Mouse (Mus musculus) hindbrain, embryonic 15.5 days (tissue): ENCODE results near the gene Itfg2. TPM values are rescaled to one million over a fixed set of nuclear protein-coding genes. Genes with fewer than 3 reads are reported as not detected.
A peak's percentile ranks its signal among the peaks of the same experiment; 100 is the strongest.

Experiments
- ATAC-seq: fragments of 200-750 bp; cut with Nextera tagmentation; 2 replicates; pipeline ENCODE4 v1.8.0; 2017; ENCODE audit warnings: low read depth, moderate number of reproducible peaks, moderate TSS enrichment; ENCODE audit not compliant: low FRiP score
- H3K27ac ChIP-seq: fragments of 300-500 bp; sonication (generic); replicated peaks from 2 replicates; pipeline ENCODE4 v1.5.1; 2015; ENCODE audit warnings: mild to moderate bottlenecking, inconsistent platforms
- H3K27me3 ChIP-seq: fragments of 300-500 bp; sonication (generic); 2 replicates; pipeline ENCODE4 v1.6.1; 2015; ENCODE audit warnings: control low read depth, inconsistent platforms
- H3K36me3 ChIP-seq: fragments of 300-500 bp; sonication (generic); 2 replicates; pipeline ENCODE4 v1.6.1; 2015; ENCODE audit warnings: control low read depth, inconsistent platforms
- H3K4me1 ChIP-seq: fragments of 300-500 bp; sonication (generic); replicated peaks from 2 replicates; pipeline ENCODE4 v1.6.1; 2015; ENCODE audit warnings: control low read depth, inconsistent platforms
- H3K4me2 ChIP-seq: fragments of 300-500 bp; sonication (generic); 2 replicates; pipeline ENCODE4 v1.6.1; 2015; ENCODE audit warnings: moderate library complexity, mild to moderate bottlenecking, inconsistent platforms
- H3K4me3 ChIP-seq: fragments of 300-500 bp; sonication (generic); 2 replicates; pipeline ENCODE4 v1.5.1; 2015; ENCODE audit warnings: mild to moderate bottlenecking, inconsistent platforms
- H3K9ac ChIP-seq: fragments of 300-500 bp; sonication (generic); 2 replicates; pipeline ENCODE4 v1.6.1; 2015; ENCODE audit warnings: inconsistent platforms
- H3K9me3 ChIP-seq: fragments of 300-500 bp; sonication (generic); 2 replicates; pipeline ENCODE4 v1.6.1; 2016; ENCODE audit warnings: control low read depth, inconsistent platforms
- WGBS: fragments of 180-500 bp; shearing (Covaris S2); methylation state at CpG from one replicate; pipeline ENCODE4 v1.1.7; 2015; 5-methylcytosine and 5-hydroxymethylcytosine counted together
- polyA plus RNA-seq: library from polyadenylated mRNA; unstranded; fragments of >200 nt; fragmentation: Nextera tagmentation; extraction: Ambion mirVana; gene quantifications from 2 replicates; pipeline ENCODE4 v1.2.1, GENCODE M21; 2015

Gene Itfg2
- 43.9 and 45.2 TPM in 2 replicates for polyA plus RNA-seq

GRCm38 (mm10) chr6:128424269-128425019, at the start of gene Itfg2:
Itfg2 (minus strand) TSS chr6:128424931.
- no peaks in the 10 kb centered on the region for H3K27me3 ChIP-seq
- peak within 1 kb of the TSS; percentile 72 for H3K4me2 ChIP-seq
- peaks cover 13% of the 10 kb centered on the region for H3K36me3 ChIP-seq
- peak within 1 kb of the TSS; percentile 100 for H3K27ac ChIP-seq
- H3K4me3 ChIP-seq: peak within 1 kb of the TSS; percentile 70
- H3K9ac ChIP-seq: peak within 1 kb of the TSS; percentile 86
- peaks cover 8% of the 10 kb centered on the region for H3K4me1 ChIP-seq
- peak; percentile 96 for ATAC-seq
- no peaks in the 10 kb centered on the region for H3K9me3 ChIP-seq
- WGBS: under 1% methylated on average over 42 of the region's 42 CpGs

DNA sequence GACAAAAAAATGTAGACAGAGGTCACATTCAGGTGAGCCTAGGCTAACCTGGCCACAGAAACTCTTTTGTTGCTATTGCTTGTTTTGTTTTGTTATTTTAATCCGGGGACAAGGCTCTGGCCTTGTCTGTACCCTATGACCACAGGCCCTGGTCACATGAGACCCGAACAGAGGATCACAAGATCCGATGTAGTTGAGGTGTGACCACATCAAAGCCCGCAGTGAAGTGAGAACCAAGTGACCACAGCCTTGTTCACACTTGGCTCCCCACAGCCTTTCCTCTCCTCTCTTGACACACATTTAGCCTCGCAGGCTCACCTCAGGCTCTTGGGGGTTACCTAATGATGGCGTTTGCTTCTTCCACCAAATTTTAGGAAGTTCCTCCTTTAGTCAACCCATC, 49.4 kb upstream of the Itfg2 start:
- Histone ChIP-seq H3K27ac (no peak overlapping the region), H3K4me1 (no peaks in the 10 kb centered on the region), H3K4me2 (no peak overlapping the region), H3K9ac (no peak overlapping the region), H3K4me3 (no peak overlapping the region), H3K36me3 (no peaks in the 10 kb centered on the region), H3K9me3 (no peaks in the 10 kb centered on the region), H3K27me3 (0 out of 2 replicates have a peak, but pooled peaks cover 2% of the 10 kb centered on the region)
- no peak for ATAC-seq
- WGBS: 94% methylated on average over 6 of the region's 6 CpGs

- H3K9ac ChIP-seq: no peak overlapping the region
- no peak overlapping the region for H3K4me3 ChIP-seq
- H3K27me3 ChIP-seq: 0 out of 2 replicates have a peak, but pooled peaks cover 2% of the 10 kb centered on the region
- H3K4me2 ChIP-seq: no peak overlapping the region
- ATAC-seq: no peak
- H3K9me3 ChIP-seq: no peaks in the 10 kb centered on the region
- no peaks in the 10 kb centered on the region for H3K36me3 ChIP-seq
- no peak overlapping the region for H3K27ac ChIP-seq
- no peaks in the 10 kb centered on the region for H3K4me1 ChIP-seq
- 9% methylated on average over 12 of the region's 12 CpGs for WGBS
Measured at GRCm38 (mm10) chr6:128469451-128469850, 44.7 kb upstream of the Itfg2 start.

GRCm38 (mm10) chr6:128467298-128467697, 42.6 kb upstream of the Itfg2 start:
- no peaks in the 10 kb centered on the region for H3K9me3 ChIP-seq
- H3K4me2 ChIP-seq: no peak overlapping the region
- no peaks in the 10 kb centered on the region for H3K36me3 ChIP-seq
- no peak overlapping the region for H3K27ac ChIP-seq
- WGBS: 45% methylated on average over 2 of the region's 2 CpGs
- no peak overlapping the region for H3K4me3 ChIP-seq
- 0 out of 2 replicates have a peak, but pooled peaks cover 2% of the 10 kb centered on the region for H3K27me3 ChIP-seq
- H3K9ac ChIP-seq: no peak overlapping the region
- no peak for ATAC-seq
- no peaks in the 10 kb centered on the region for H3K4me1 ChIP-seq

DNA sequence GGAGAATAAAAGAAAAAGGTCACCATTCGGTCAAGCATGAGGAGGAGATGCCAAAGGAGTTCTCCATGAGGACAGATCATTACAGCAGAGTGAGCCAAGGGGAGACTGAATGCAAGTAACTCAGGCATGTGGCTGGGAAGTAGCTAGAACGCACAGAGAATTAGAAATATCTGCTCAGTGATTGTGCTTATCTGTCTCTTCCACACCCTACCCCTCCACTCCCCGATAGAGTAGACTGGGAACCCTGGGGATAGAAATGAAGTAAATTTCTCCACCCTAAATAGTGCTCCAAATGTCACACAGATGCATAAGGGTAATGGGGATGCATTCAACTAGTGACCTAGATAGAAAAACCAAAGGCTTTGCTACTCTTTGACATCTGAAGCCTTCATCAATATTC, 41.8 kb upstream of the Itfg2 start:
- no peak overlapping the region for H3K9ac ChIP-seq
- no peak overlapping the region for H3K27ac ChIP-seq
- H3K36me3 ChIP-seq: no peaks in the 10 kb centered on the region
- H3K4me3 ChIP-seq: no peak overlapping the region
- WGBS: 57% methylated on average over 3 of the region's 3 CpGs
- no peak overlapping the region for H3K4me2 ChIP-seq
- no peak for ATAC-seq
- 0 out of 2 replicates have a peak, but pooled peaks cover 2% of the 10 kb centered on the region for H3K27me3 ChIP-seq
- H3K9me3 ChIP-seq: no peaks in the 10 kb centered on the region
- no peaks in the 10 kb centered on the region for H3K4me1 ChIP-seq

GRCm38 (mm10) chr6:128466043-128466442, 41.3 kb upstream of the Itfg2 start:
- H3K36me3 ChIP-seq: no peaks in the 10 kb centered on the region
- H3K4me3 ChIP-seq: no peak overlapping the region
- WGBS: 45% methylated on average over 6 of the region's 7 CpGs
- H3K4me2 ChIP-seq: no peak overlapping the region
- H3K4me1 ChIP-seq: no peaks in the 10 kb centered on the region
- no peaks in the 10 kb centered on the region for H3K9me3 ChIP-seq
- no peak overlapping the region for H3K9ac ChIP-seq
- 0 out of 2 replicates have a peak, but pooled peaks cover 2% of the 10 kb centered on the region for H3K27me3 ChIP-seq
- H3K27ac ChIP-seq: no peak overlapping the region
- ATAC-seq: no peak

DNA sequence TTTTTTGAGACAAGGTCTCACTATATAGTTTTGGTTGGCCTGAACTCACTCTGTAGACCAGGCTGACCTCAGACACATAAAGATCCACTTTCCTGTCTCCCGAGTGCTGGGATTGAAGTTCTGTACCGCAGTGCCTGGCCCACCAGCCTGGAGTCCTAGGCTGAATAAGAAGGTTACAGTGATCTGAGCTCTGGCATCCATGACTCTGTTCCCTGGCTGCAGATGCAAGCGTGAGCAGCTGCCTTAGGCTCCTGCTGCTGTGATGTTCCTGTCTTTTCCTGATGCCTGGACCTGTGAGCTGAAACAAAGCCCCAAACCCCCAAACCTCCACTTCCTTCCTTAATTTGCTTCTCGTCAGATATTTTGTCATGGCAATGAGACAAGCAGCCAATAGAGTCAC, 40.3 kb upstream of the Itfg2 start:
- WGBS: 78% methylated on average over 4 of the region's 4 CpGs
- no peak overlapping the region for H3K4me2 ChIP-seq
- no peaks in the 10 kb centered on the region for H3K4me1 ChIP-seq
- H3K27ac ChIP-seq: no peak overlapping the region
- ATAC-seq: no peak
- 0 out of 2 replicates have a peak, but pooled peaks cover 2% of the 10 kb centered on the region for H3K27me3 ChIP-seq
- H3K4me3 ChIP-seq: no peak overlapping the region
- no peak overlapping the region for H3K9ac ChIP-seq
- no peaks in the 10 kb centered on the region for H3K9me3 ChIP-seq
- H3K36me3 ChIP-seq: no peaks in the 10 kb centered on the region

DNA sequence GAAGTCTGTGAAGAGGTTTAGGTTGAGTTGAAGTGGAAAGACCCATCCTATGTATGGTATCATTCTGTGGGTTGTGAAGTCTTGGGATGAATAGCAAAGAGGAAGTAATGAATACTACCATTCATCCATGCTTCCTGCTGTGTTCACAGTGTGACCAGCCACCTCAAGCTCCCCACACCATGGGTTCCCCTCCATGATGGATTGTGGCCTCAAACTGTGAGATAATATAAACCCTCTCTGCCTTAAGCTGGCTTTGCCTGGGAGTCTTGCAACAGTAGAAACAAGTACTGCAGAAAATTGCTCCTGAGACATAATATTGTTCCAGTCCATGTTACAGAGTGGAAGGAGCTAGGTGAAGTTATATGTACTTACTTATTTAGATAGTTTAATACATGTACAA, 36.9 kb upstream of the Itfg2 start:
- H3K4me1 ChIP-seq: no peaks in the 10 kb centered on the region
- no peak overlapping the region for H3K4me3 ChIP-seq
- H3K27ac ChIP-seq: no peak overlapping the region
- H3K9me3 ChIP-seq: no peaks in the 10 kb centered on the region
- no peak overlapping the region for H3K9ac ChIP-seq
- H3K4me2 ChIP-seq: no peak overlapping the region
- no peak for ATAC-seq
- no peaks in the 10 kb centered on the region for H3K36me3 ChIP-seq
- no peaks in the 10 kb centered on the region for H3K27me3 ChIP-seq

GRCm38 (mm10) chr6:128460729-128461503, 36.2 kb upstream of the Itfg2 start:
- no peak overlapping the region for H3K27ac ChIP-seq
- H3K9ac ChIP-seq: no peak overlapping the region
- no peak overlapping the region for H3K4me2 ChIP-seq
- ATAC-seq: no peak
- H3K27me3 ChIP-seq: no peaks in the 10 kb centered on the region
- WGBS: 78% methylated on average over 14 of the region's 14 CpGs
- no peaks in the 10 kb centered on the region for H3K9me3 ChIP-seq
- no peak overlapping the region for H3K4me3 ChIP-seq
- no peaks in the 10 kb centered on the region for H3K36me3 ChIP-seq
- H3K4me1 ChIP-seq: no peaks in the 10 kb centered on the region

- no peaks in the 10 kb centered on the region for H3K27me3 ChIP-seq
- WGBS: 37% methylated on average over 2 of the region's 2 CpGs
- ATAC-seq: no peak
- no peak overlapping the region for H3K4me2 ChIP-seq
- no peak overlapping the region for H3K9ac ChIP-seq
- H3K27ac ChIP-seq: no peak overlapping the region
- H3K9me3 ChIP-seq: no peaks in the 10 kb centered on the region
- H3K4me3 ChIP-seq: no peak overlapping the region
- H3K4me1 ChIP-seq: no peaks in the 10 kb centered on the region
- H3K36me3 ChIP-seq: no peaks in the 10 kb centered on the region
Measured at GRCm38 (mm10) chr6:128460321-128460720, 35.6 kb upstream of the Itfg2 start.

GRCm38 (mm10) chr6:128457186-128457585, 32.5 kb upstream of the Itfg2 start:
- H3K27me3 ChIP-seq: no peaks in the 10 kb centered on the region
- no peak for ATAC-seq
- no peak overlapping the region for H3K4me3 ChIP-seq
- no peak overlapping the region for H3K9ac ChIP-seq
- H3K4me1 ChIP-seq: no peaks in the 10 kb centered on the region
- 82% methylated on average over 5 of the region's 5 CpGs for WGBS
- H3K4me2 ChIP-seq: no peak overlapping the region
- no peaks in the 10 kb centered on the region for H3K36me3 ChIP-seq
- H3K27ac ChIP-seq: no peak overlapping the region
- H3K9me3 ChIP-seq: no peaks in the 10 kb centered on the region

- Histone ChIP-seq H3K4me3 (no peak overlapping the region), H3K36me3 (no peaks in the 10 kb centered on the region), H3K27me3 (no peaks in the 10 kb centered on the region), H3K4me2 (no peak overlapping the region), H3K4me1 (no peaks in the 10 kb centered on the region), H3K27ac (no peak overlapping the region), H3K9me3 (no peaks in the 10 kb centered on the region), H3K9ac (no peak overlapping the region)
- 84% methylated on average over 12 of the region's 12 CpGs for WGBS
- ATAC-seq: no peak
Measured at GRCm38 (mm10) chr6:128455835-128456605, 31.3 kb upstream of the Itfg2 start.
